Mouse (Mus musculus): Measurements from ENCODE around the gene Tcl1b1. TPM values are rescaled to one million over a fixed set of nuclear protein-coding genes. Genes with fewer than 3 reads are reported as not detected.
"Not testable (repeated sequence)": the region's sequence is repeated elsewhere in the genome, so short reads cannot be mapped to it uniquely, and the experiment has no call there.

Tcl1b1 gene
- total RNA-seq, 2 experiments from 2014 or later, result not detected

DNA sequence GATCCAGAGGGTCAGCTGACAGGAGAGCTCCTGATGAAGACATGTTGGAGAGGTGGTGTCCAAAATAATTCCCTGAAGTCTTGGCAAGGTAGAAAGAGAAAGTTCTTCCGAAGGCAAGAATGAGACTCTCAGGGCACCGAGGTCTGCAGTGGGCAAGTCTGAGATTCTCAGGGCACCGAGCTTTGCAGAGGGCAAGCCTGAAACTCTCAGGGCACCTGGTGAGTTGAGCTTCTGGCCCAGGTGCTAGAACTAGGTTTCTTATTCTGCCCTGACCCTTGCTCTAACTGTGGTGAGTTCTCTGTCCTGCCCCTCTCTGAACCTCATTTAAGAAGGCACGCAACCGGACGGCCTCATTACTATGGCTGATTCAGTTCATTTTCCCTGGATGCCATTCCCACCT lies 31.3 kb downstream of the Tcl1b1 start, which contains the start of gene Tcl1b3:
TSS of gene Tcl1b3 (plus strand) at position 301 of the 400 bp plus-strand sequence.
- not testable (repeated sequence) for DNase-seq (ENCODE audit: low spot score in 2 of 2)

GRCm38 (mm10) chr12:105199684-105200497 lies 40.4 kb downstream of the Tcl1b1 start:
- not testable (repeated sequence) for DNase-seq (ENCODE audit: low spot score in 2 of 2)

DNA sequence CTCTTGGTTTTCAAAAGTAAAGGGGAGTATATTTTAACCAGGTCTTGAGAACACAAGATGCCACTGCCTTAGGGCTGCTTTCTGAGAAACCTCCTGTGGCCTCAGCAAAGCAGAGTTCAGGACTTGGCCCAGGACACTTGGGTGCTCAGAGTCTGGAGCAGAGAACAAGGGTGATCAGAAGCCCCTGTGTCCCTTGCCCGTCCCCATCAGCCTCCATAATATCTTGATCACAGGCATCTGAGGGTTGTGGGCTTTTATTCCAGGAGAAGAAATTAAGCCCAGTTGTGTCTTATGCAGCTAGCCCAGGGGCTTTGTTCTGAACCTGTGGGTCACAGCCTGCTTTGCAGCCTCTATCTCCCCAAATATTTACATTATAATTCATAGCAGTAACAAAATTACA lies 42.2 kb downstream of the Tcl1b1 start, which contains the start of gene Tcl1b4:
TSS of gene Tcl1b4 (plus strand) at position 301 of the 400 bp plus-strand sequence.
- DNase-seq (ENCODE audit: low spot score in 2 of 2), result not testable (repeated sequence)

DNA sequence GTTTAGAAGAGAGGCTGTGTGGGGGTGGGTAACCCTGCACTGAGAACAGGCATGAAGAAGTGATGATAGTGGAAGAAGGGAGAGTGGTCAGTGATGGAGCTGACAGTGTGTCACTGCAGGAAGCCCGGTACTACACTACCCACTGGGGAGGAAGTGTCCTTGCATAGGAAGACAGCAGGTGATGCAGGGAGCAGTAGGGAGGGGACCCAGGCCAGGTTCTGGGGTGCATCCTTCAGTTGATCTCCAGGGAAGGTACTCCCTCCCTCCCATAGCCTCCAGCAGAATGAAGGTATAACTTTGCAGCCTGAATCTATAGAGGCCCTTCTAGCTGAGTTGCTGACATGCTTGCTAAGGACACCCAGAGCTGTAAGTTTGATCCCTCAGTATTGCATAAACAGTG lies 47.6 kb downstream of the Tcl1b1 start:
- no peak for DNase-seq (ENCODE audit: low spot score in 2 of 2)

DNA sequence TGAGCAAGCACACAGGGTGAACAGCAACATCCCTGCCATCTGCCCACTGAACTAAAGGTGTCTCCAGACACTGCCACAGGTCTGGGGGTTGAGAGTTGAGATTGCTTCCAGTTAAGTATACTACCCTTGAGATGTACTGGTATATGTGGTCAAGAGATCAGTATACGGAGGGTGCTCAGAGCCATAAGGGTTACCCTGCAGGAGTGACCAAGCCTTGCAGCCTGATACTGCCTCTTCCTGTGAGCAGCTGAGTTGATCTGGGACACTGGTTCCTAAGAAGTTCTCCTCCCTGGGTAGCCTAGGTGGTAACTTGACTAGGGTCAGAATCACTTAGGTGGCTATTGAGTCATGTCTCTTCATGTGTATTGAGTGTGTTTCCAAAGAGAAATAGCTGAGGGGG lies 49.0 kb downstream of the Tcl1b1 start:
- no peak for DNase-seq (ENCODE audit: low spot score in 2 of 2)

- DNase-seq (ENCODE audit: low spot score in 2 of 2), result no peak
Measured at GRCm38 (mm10) chr12:105209231-105209630, 49.7 kb downstream of the Tcl1b1 start.

Other genes with a start within 250 kb of the Tcl1b1 start
- 10 to 100 TPM in 1 of 2 experiments, 1 to 10 TPM in 1; 9.3 to 11.4 TPM for gene Syne3, start 149.9 kb upstream of the Tcl1b1 start, total RNA-seq (2021)
- 100 to 1,000 TPM; 115 to 227 TPM for gene Glrx5, start 127.0 kb upstream of the Tcl1b1 start, total RNA-seq (2021)
- gene Tcl1b2, start 13.7 kb upstream of the Tcl1b1 start, total RNA-seq (2021), result not detected
- not detected for gene Tcl1b5, start 16.7 kb downstream of the Tcl1b1 start, total RNA-seq (2021)
- not detected for gene Tcl1b3, start 31.4 kb downstream of the Tcl1b1 start, total RNA-seq (2021)
- not detected for gene Tcl1b4, start 42.3 kb downstream of the Tcl1b1 start, total RNA-seq (2021)
- gene Tcl1, start 63.1 kb downstream of the Tcl1b1 start, total RNA-seq (2021), result not detected
- under 1 TPM; 0.38 to 0.40 TPM for gene Tunar, start 174.2 kb downstream of the Tcl1b1 start, total RNA-seq (2021)